11 mouse cellular contexts compared by ENCODE assay signal in genomic region chr6:143690131-143690530, GRCm38 (mm10).
"Had no signal": no experiment of that assay in that cellular context is flagged by ENCODE, and none has a peak within 500 bp of the region (broad histone marks: within the 10 kb centered on the region; RNA-seq: fewer than 3 reads in every experiment).

No protein-coding gene starts in this region.

- DNase-seq: kidney, adult 2 months; kidney, postnatal 25 days; liver, embryonic 13.5 days; lung, adult 18-20 months; right cerebral cortex, adult 18-20 months; right cerebral cortex, postnatal 25 days; thymus, postnatal 4 days had no signal

- H3K36me3 ChIP-seq: limb, embryonic 15.5 days; liver, embryonic 13.5 days; midbrain, embryonic 10.5 days; neural tube, embryonic 15.5 days had no signal

- H3K4me2 ChIP-seq: limb, embryonic 15.5 days; liver, embryonic 13.5 days; neural tube, embryonic 15.5 days had no signal

- H3K4me3 ChIP-seq: limb, embryonic 15.5 days; liver, embryonic 13.5 days; midbrain, embryonic 10.5 days; myocyte; neural tube, embryonic 15.5 days had no signal

- H3K4me1 ChIP-seq: liver, embryonic 13.5 days; midbrain, embryonic 10.5 days; neural tube, embryonic 15.5 days had no signal

- H3K27ac ChIP-seq: liver, embryonic 13.5 days; midbrain, embryonic 10.5 days; neural tube, embryonic 15.5 days had no signal

- H3K9me3 ChIP-seq: limb, embryonic 15.5 days; liver, embryonic 13.5 days; midbrain, embryonic 10.5 days; neural tube, embryonic 15.5 days had no signal

- H3K9ac ChIP-seq: limb, embryonic 15.5 days; liver, embryonic 13.5 days; neural tube, embryonic 15.5 days had no signal

- H3K27me3 ChIP-seq: limb, embryonic 15.5 days; liver, embryonic 13.5 days had no signal
